Mouse (Mus musculus) forebrain, postnatal 0 days (tissue): Measurements from ENCODE around the gene P4ha3. TPM values are rescaled to one million over a fixed set of nuclear protein-coding genes. Genes with fewer than 3 reads are reported as not detected.
A peak's percentile ranks its signal among the peaks of the same experiment; 100 is the strongest.

Source experiments
- ATAC-seq: fragments of 200-750 bp; cut with Nextera tagmentation; 2 replicates; pipeline ENCODE4 v1.8.0; 2017; ENCODE audit warnings: mild to moderate bottlenecking, moderate library complexity
- DNase-seq: peaks from one replicate; pipeline ENCODE4 v3.0.0-alpha.2; 2015
- H3K27ac ChIP-seq: fragments of 300-500 bp; sonication (generic); 2 replicates; pipeline ENCODE4 v1.5.1; 2014; ENCODE audit warnings: low read depth, mild to moderate bottlenecking, antibody characterized with exemption, low read length, moderate library complexity, mixed read lengths
- H3K27me3 ChIP-seq: fragments of 300-500 bp; sonication (generic); 2 replicates; pipeline ENCODE4 v1.6.1; 2014; ENCODE audit warnings: mild to moderate bottlenecking, low read length, mixed read lengths; ENCODE audit not compliant: insufficient read depth
- H3K36me3 ChIP-seq: fragments of 300-500 bp; sonication (generic); 2 replicates; pipeline ENCODE4 v1.6.1; 2014; ENCODE audit warnings: mild to moderate bottlenecking, moderate library complexity; ENCODE audit not compliant: insufficient read depth
- H3K4me1 ChIP-seq: fragments of 300-500 bp; sonication (generic); 2 replicates; pipeline ENCODE4 v1.6.1; 2014; ENCODE audit warnings: antibody characterized with exemption; ENCODE audit not compliant: insufficient read depth
- H3K4me2 ChIP-seq: fragments of 300-500 bp; sonication (generic); 2 replicates; pipeline ENCODE4 v1.6.1; 2014; ENCODE audit warnings: low read depth, mild to moderate bottlenecking, moderate library complexity
- H3K4me3 ChIP-seq: fragments of 300-500 bp; sonication (generic); 2 replicates; pipeline ENCODE4 v1.5.1; 2014; ENCODE audit warnings: low read depth, low read length, mixed read lengths
- H3K9ac ChIP-seq: fragments of 300-500 bp; sonication (generic); 2 replicates; pipeline ENCODE4 v1.6.1; 2014; ENCODE audit warnings: mild to moderate bottlenecking
- H3K9me3 ChIP-seq: fragments of 300-500 bp; sonication (generic); 2 replicates; pipeline ENCODE4 v1.6.1; 2016; ENCODE audit warnings: low read length
- CTCF ChIP-seq: sonication (generic); IDR thresholded peaks from 2 replicates; pipeline ENCODE4 v1.5.1; 2016; ENCODE audit warnings: antibody characterized with exemption, control low read depth, low read depth
- WGBS: fragments of 180-500 bp; shearing (Covaris S2); extraction: QIAGEN DNeasy Blood & Tissue Kit; methylation state at CpG from one replicate; pipeline ENCODE4 v1.1.7; 2014; 5-methylcytosine and 5-hydroxymethylcytosine counted together
- polyA plus RNA-seq: library from polyadenylated mRNA; unstranded; fragments of >200 nt; fragmentation: Nextera tagmentation; extraction: Ambion mirVana; gene quantifications from 2 replicates; pipeline ENCODE4 v1.2.1, GENCODE M21; 2015
- total RNA-seq: library from RNA; depleted of rRNA; stranded (reverse); fragments of >200 nt; gene quantifications from 2 replicates; pipeline ENCODE4 v1.2.3, GENCODE M21; 2014

P4ha3 gene
- total and polyA plus RNA-seq, 2 experiments from 2014 or later, result 3.0 to 7.3 TPM

- 76% methylated on average over 3 of the region's 3 CpGs for WGBS
- TF ChIP-seq CTCF, result no peak
- no peak overlapping the region for H3K4me3 ChIP-seq
- H3K27me3 ChIP-seq, result no peaks in the 10 kb centered on the region
- ATAC-seq (no peak), DNase-seq (no peak)
- H3K36me3 ChIP-seq, result no peaks in the 10 kb centered on the region
- H3K4me1 ChIP-seq, result no peaks in the 10 kb centered on the region
- no peak overlapping the region for H3K9ac ChIP-seq
- no peak overlapping the region for H3K27ac ChIP-seq
- no peak overlapping the region for H3K4me2 ChIP-seq
- no peaks in the 10 kb centered on the region for H3K9me3 ChIP-seq
Measured at GRCm38 (mm10) chr7:100301390-100301789, 16.1 kb downstream of the P4ha3 start.

GRCm38 (mm10) chr7:100302316-100302715 lies 17.0 kb downstream of the P4ha3 start:
- no peak for TF ChIP-seq CTCF
- Histone ChIP-seq H3K4me3 (no peak overlapping the region), H3K27me3 (no peaks in the 10 kb centered on the region), H3K4me1 (peaks cover 3% of the 10 kb centered on the region), H3K9me3 (no peaks in the 10 kb centered on the region), H3K4me2 (no peak overlapping the region), H3K27ac (peak overlapping the region; percentile 36; the same call in 1 of the 2 replicates), H3K36me3 (no peaks in the 10 kb centered on the region), H3K9ac (no peak overlapping the region)
- DNase-seq, result peak; percentile 77
- ATAC-seq, result peak; percentile 85
- 28% methylated on average over 4 of the region's 4 CpGs for WGBS

- H3K27ac ChIP-seq, result no peak overlapping the region
- peaks cover 25% of the 10 kb centered on the region for H3K4me1 ChIP-seq
- ATAC-seq, result no peak
- H3K36me3 ChIP-seq, result no peaks in the 10 kb centered on the region
- no peaks in the 10 kb centered on the region for H3K27me3 ChIP-seq
- no peak overlapping the region for H3K4me2 ChIP-seq
- 92% methylated on average over 9 of the region's 9 CpGs for WGBS
- no peak overlapping the region for H3K4me3 ChIP-seq
- no peak for TF ChIP-seq CTCF
- H3K9ac ChIP-seq, result no peak overlapping the region
- no peak for DNase-seq
- H3K9me3 ChIP-seq, result no peaks in the 10 kb centered on the region
Measured at GRCm38 (mm10) chr7:100305894-100306293, 20.6 kb downstream of the P4ha3 start.

- peak; percentile 89 for DNase-seq
- 63% methylated on average over 6 of the region's 6 CpGs for WGBS
- Histone ChIP-seq H3K4me2 (no peak overlapping the region), H3K4me3 (no peak overlapping the region), H3K4me1 (peaks cover 25% of the 10 kb centered on the region), H3K9me3 (no peaks in the 10 kb centered on the region), H3K27me3 (no peaks in the 10 kb centered on the region), H3K36me3 (no peaks in the 10 kb centered on the region), H3K9ac (no peak overlapping the region), H3K27ac (peak overlapping the region; percentile 73)
- ATAC-seq, result peak; percentile 87
- no peak for TF ChIP-seq CTCF
Measured at GRCm38 (mm10) chr7:100307872-100308653, 22.7 kb downstream of the P4ha3 start.

DNA sequence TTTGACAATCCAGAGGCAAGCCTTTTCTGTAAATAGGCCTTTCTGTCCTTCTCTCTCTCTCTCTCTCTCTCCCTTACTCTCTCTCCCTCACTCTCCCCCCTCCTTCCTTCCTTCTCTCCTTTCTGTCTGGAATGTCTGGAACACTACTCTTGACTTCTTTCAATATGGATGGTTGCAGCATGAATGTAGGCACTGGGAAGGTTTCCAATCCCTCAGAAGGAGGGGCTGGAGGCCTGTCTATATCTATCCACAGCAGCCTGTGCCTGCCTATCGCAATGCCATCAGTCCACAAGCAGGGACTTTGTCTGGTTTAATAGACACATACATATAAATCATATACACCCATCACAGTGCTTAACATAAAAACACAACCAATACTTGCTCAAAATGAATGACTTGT lies 23.9 kb downstream of the P4ha3 start:
- Histone ChIP-seq H3K27me3 (no peaks in the 10 kb centered on the region), H3K36me3 (no peaks in the 10 kb centered on the region), H3K4me2 (no peak overlapping the region), H3K9me3 (no peaks in the 10 kb centered on the region), H3K27ac (peak overlapping the region; percentile 77), H3K4me3 (no peak overlapping the region), H3K4me1 (peaks cover 25% of the 10 kb centered on the region), H3K9ac (no peak overlapping the region)
- ATAC-seq, result peak; percentile 50
- TF ChIP-seq CTCF, result no peak
- 26% methylated on average over 1 of the region's 1 CpGs for WGBS
- DNase-seq, result peak; percentile 65

GRCm38 (mm10) chr7:100309679-100310078 lies 24.4 kb downstream of the P4ha3 start:
- Histone ChIP-seq H3K9ac (peak overlapping the region; percentile 31; the same call in 1 of the 2 replicates), H3K27me3 (no peaks in the 10 kb centered on the region), H3K27ac (peak overlapping the region; percentile 77), H3K4me2 (no peak overlapping the region), H3K4me3 (no peak overlapping the region), H3K36me3 (no peaks in the 10 kb centered on the region), H3K4me1 (peaks cover 25% of the 10 kb centered on the region), H3K9me3 (no peaks in the 10 kb centered on the region)
- TF ChIP-seq CTCF, result no peak
- ATAC-seq (peak; percentile 38; the same call in 1 of the 2 replicates), DNase-seq (peak; percentile 47)
- WGBS, result 17% methylated on average over 6 of the region's 6 CpGs

DNA sequence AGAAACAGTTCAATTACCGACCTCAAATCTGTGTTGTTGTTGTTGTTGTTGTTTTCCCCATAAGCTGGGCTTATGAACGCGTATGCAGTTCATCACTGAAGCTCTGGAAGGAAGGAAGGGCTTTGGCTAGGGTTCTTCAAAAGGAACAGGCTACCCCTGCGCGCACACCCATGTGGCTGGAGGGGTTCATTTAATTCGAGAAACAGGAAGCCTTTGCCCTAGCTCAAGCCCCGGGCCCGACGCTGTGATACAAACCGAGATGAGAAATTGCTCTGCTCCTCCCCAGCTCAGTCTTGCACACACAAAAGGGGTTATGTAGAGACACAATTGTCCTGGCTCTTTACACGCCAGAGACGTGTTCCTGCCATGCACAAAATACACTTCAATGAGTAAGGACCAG lies 25.0 kb downstream of the P4ha3 start:
- Histone ChIP-seq H3K4me3 (no peak overlapping the region), H3K27me3 (no peaks in the 10 kb centered on the region), H3K4me1 (peaks cover 25% of the 10 kb centered on the region), H3K4me2 (no peak overlapping the region), H3K36me3 (no peaks in the 10 kb centered on the region), H3K27ac (peak overlapping the region; percentile 77), H3K9me3 (no peaks in the 10 kb centered on the region), H3K9ac (no peak overlapping the region)
- ATAC-seq (no peak), DNase-seq (no peak)
- 66% methylated on average over 12 of the region's 12 CpGs for WGBS
- no peak for TF ChIP-seq CTCF
